Mouse (Mus musculus) T-helper 2 cell (primary cell): Measurements from ENCODE around the gene Lck.

Experiments used
- in situ Hi-C: fragments of 300-600 bp; cut with MboI, MseI; formaldehyde crosslinking; loops from one replicate; pipeline ENCODE4 v1.15.1; 2025; ENCODE audit warnings: high pct_unique_total_duplicates

Lck gene

GRCm38 (mm10) chr4:129573430-129573829 lies at the start of gene Lck:
Lck (minus strand) TSS chr4:129573641.
- in situ Hi-C loops = loop anchor here (10.0 kb wide), 1 partner anchor 859 kb away; no protein-coding TSS in a partner anchor

- in situ Hi-C loops = loop anchor here (5.0 kb wide), 1 partner anchor 66 kb away; no protein-coding TSS in a partner anchor
These were observed 49.5 kb upstream of the Lck start for GRCm38 (mm10) chr4:129622803-129623535.

GRCm38 (mm10) chr4:129622120-129622802 lies 48.8 kb upstream of the Lck start:
- in situ Hi-C loops = loop anchor here (5.0 kb wide), 1 partner anchor 65 kb away; no protein-coding TSS in a partner anchor

- in situ Hi-C loops = loop anchor here (5.0 kb wide), 1 partner anchor 64 kb away; no protein-coding TSS in a partner anchor
These were observed 47.9 kb upstream of the Lck start for GRCm38 (mm10) chr4:129621283-129621841.

- in situ Hi-C loops = loop anchor here (5.0 kb wide), 1 partner anchor 63 kb away; no protein-coding TSS in a partner anchor
These were observed 47.2 kb upstream of the Lck start for GRCm38 (mm10) chr4:129620419-129621282.

- in situ Hi-C loops = no loop called here
These were observed 45.6 kb upstream of the Lck start, which contains the start of gene Iqcc for GRCm38 (mm10) chr4:129618786-129619691. Iqcc (minus strand) TSS chr4:129619099.

GRCm38 (mm10) chr4:129618031-129618430 lies 44.6 kb upstream of the Lck start:
- in situ Hi-C loops = no loop called here

- in situ Hi-C loops = no loop called here
These were observed 43.7 kb upstream of the Lck start for GRCm38 (mm10) chr4:129617121-129617641.

- in situ Hi-C loops = no loop called here
These were observed 43.2 kb upstream of the Lck start for GRCm38 (mm10) chr4:129616631-129617030.

- in situ Hi-C loops = no loop called here
These were observed 42.4 kb upstream of the Lck start for GRCm38 (mm10) chr4:129615801-129616290.

GRCm38 (mm10) chr4:129614093-129614492 lies 40.7 kb upstream of the Lck start, which contains the start of gene Dcdc2b:
Dcdc2b (minus strand) TSS chr4:129614257.
- in situ Hi-C loops = no loop called here

- in situ Hi-C loops = no loop called here
These were observed 37.0 kb upstream of the Lck start for GRCm38 (mm10) chr4:129610472-129610871.

GRCm38 (mm10) chr4:129610026-129610425 lies 36.6 kb upstream of the Lck start:
- in situ Hi-C loops = no loop called here

- in situ Hi-C loops = no loop called here
These were observed 35.7 kb upstream of the Lck start for GRCm38 (mm10) chr4:129609139-129609631.

- in situ Hi-C loops = no loop called here
These were observed 35.1 kb upstream of the Lck start for GRCm38 (mm10) chr4:129608426-129609025.

GRCm38 (mm10) chr4:129600233-129601158 lies 27.1 kb upstream of the Lck start, which contains the start of the genes Eif3i and Tmem234:
Eif3i (minus strand) TSS chr4:129600648.
Tmem234 (plus strand) TSS chr4:129600668.
- in situ Hi-C loops = no loop called here

- in situ Hi-C loops = loop anchor here (25.0 kb wide), 1 partner anchor 1323 kb away; the partner anchor contains the start of gene Laptm5
These were observed 15.4 kb upstream of the Lck start for GRCm38 (mm10) chr4:129588865-129589264.

GRCm38 (mm10) chr4:129586943-129587342 lies 13.5 kb upstream of the Lck start:
- in situ Hi-C loops = loop anchor here (25.0 kb wide), 1 partner anchor 1325 kb away; the partner anchor contains the start of gene Laptm5
